Mouse (Mus musculus) lung, postnatal 0 days (tissue): ENCODE measurements around the gene Gm5965.

ENCODE experiments used
- CTCF ChIP-seq: IDR thresholded peaks from 2 replicates; pipeline ENCODE4 v1.5.1; 2016; ENCODE audit warnings: antibody characterized with exemption, mild to moderate bottlenecking
- EP300 ChIP-seq: IDR thresholded peaks from 2 replicates; pipeline ENCODE4 v1.6.1; 2016; ENCODE audit warnings: antibody characterized with exemption, mild to moderate bottlenecking, control low read depth

GRCm38 (mm10) chr16:88728812-88729275 lies 48.9 kb upstream of the Gm5965 start, which contains the start of gene Krtap13-1:
- TF ChIP-seq CTCF (no peak), EP300 (no peak)
